Mouse (Mus musculus): ENCODE results near the gene Mmp14.

The Mmp14 gene

GRCm38 (mm10) chr14:54475941-54476844, 44.8 kb downstream of the Mmp14 start, which contains the start of gene Rem2:
Gene Rem2 (plus strand): TSS chr14:54476100.
- no peak for DNase-seq (ENCODE audit: low read depth, low spot score)

DNA sequence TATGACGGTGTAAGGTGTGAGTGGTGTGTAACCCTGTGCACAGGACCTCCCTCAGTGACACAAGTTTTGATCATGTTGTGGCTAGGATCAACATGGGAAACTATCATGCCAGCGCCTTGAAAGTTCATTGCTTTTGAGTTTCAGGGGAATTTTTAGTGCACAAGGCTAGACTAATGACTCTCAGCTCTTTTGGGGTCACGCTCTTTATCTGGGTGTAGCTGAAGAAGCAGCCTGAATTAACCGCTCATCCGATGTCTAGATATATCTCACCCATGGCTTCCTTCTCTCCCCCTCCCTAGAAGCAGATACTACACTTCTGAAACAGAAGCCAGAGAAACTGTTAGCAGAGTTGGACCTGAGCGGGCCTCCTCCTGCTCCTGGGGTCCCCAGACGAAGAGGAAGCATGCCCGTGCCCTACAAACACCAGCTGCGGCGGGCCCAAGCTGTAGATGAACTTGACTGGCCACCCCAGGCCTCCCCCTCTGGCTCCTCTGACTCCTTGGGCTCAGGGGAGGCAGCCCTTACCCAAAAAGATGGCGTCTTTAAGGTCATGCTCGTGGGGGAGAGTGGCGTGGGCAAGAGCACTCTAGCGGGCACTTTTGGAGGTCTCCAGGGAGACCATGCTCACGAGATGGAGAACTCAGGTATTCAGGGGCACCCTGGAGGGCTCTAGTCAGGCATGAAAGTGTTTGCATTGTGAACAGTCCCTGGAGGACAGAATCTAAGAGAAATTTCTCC, 45.9 kb downstream of the Mmp14 start:
- DNase-seq (ENCODE audit: low read depth, low spot score) = no peak

DNA sequence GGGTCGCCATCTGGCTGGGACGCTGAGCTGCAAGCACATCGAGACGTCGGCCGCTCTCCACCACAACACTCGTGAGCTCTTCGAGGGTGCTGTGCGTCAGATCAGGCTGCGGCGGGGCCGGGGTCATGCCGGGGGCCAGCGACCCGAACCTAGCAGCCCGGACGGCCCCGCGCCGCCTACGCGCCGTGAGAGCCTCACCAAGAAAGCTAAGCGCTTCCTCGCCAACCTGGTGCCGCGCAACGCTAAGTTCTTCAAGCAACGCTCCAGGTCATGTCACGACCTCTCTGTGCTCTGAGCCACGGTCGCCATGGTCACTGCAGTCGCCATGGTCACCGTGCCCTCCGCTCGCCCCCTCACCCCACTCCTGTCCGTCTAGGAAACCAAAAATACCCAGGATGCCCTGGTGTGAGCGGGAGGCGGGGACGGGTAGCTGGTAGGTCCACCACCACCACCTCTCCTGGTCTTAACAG, 48.1 kb downstream of the Mmp14 start:
- DNase-seq (ENCODE audit: low read depth, low spot score) = peak; percentile 82

- peak; percentile 38 for DNase-seq (ENCODE audit: low read depth, low spot score)
Observed at GRCm38 (mm10) chr14:54480673-54481072, 49.3 kb downstream of the Mmp14 start.

GRCm38 (mm10) chr14:54481402-54481801, 50.0 kb downstream of the Mmp14 start:
- DNase-seq (ENCODE audit: low read depth, low spot score) = no peak

DNA sequence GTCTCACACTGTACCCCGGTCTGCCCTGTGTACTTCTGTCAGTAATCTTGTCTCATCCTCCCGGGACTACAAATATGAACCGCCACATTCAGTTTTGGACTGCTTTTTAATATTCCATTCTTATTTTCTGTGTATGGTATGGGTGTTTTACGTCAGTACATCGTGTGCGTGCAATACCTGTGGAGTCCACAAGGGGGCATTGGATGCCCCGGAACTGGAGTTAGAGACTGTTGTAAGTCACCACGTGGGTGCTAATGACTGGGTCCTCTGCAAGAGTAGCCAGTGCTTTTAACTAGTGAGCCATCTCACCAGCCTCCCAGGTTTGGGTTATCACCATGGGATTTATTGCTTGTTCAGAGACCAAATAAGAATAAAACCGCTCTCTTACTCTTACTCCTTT, 51.1 kb downstream of the Mmp14 start:
- peak; percentile 86 for DNase-seq (ENCODE audit: low read depth, low spot score)

- DNase-seq (ENCODE audit: low read depth, low spot score) = no peak
Observed at GRCm38 (mm10) chr14:54485899-54486298, 54.5 kb downstream of the Mmp14 start.

DNA sequence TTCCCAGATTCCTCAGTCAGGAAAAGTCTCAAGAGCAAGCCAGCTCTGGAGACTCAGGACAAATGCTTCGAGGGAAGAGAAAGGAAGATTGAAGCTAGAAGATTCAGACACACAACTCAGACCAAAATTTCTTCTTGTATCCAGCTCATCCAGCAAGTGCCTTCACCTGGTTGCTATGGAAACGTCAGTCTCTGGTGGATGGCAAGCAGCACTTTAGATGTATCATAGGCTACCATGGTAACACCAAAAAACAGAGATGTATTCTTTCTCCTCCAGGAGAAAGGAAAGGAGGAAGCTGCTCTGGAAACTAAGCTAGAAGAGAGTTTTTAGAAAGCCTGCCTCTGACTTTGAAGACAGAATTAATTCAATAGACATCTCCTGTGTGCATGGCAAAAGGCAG, 56.3 kb downstream of the Mmp14 start:
- DNase-seq (ENCODE audit: low read depth, low spot score) = no peak

DNA sequence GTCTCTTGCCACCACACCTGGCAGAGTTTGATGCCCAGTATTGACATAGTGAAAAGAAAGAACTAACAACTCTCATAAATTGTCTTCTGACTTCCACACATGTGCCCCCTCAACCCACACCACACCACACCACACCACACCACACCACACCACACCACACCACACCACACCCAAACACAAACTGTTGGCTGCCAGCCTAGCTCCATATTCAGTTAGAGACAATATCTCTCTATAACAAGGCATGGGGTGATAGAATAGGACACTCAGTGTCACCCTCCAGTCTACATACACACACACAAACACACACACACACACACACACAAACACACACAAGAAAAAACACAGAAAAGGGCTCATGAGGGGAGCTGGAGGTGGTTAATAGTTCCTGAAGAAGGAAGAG, 56.9 kb downstream of the Mmp14 start:
- no peak for DNase-seq (ENCODE audit: low read depth, low spot score)

DNA sequence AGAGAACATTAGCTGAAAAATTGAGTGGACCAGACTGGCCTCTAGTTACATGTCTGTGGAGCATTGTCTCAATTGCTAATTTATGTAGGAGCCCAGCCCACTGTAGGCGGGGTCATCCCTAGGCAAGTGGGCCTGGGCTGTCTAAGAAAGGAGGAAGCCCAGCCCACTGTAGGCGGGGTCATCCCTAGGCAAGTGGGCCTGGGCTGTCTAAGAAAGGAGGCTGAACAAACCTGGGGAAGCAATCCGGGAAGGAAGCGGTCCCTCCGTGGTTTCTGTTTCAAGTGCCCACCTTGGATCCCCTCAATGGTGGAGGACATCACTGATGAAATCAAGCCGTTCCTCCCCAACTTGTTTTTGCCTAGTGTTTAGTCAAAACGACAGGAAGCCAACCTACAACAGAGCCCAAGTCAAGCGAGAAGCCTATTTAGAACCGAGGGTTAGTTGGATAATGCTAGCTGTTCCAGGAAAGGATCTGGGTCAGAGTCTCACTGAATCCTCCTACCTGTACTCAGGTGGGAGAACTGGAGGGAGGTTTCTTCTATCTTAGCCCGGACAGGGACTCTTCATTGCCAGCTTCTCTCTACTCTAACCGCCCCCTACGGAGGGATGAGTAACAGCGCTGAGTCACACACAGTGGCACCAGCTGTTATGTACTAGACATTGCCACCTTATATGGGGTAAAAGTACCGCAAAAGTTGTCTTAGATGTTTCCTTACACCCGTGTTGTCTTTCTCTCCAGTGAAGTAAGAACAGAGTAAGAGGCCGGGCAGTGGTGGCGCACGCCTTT, 61.1 kb downstream of the Mmp14 start:
- DNase-seq (ENCODE audit: low read depth, low spot score) = peak; percentile 50

GRCm38 (mm10) chr14:54493236-54493635, 61.8 kb downstream of the Mmp14 start:
- peak; percentile 59 for DNase-seq (ENCODE audit: low read depth, low spot score)

GRCm38 (mm10) chr14:54494234-54494633, 62.8 kb downstream of the Mmp14 start:
- DNase-seq (ENCODE audit: low read depth, low spot score) = peak; percentile 87

Data from A20 (cell line).